Mouse (Mus musculus) layer of hippocampus, adult 2 months (tissue): ENCODE data around the gene Slc9a9. TPM values are rescaled to one million over a fixed set of nuclear protein-coding genes. Genes with fewer than 3 reads are reported as not detected.

Source experiments
- DNase-seq, 2 experiments: peaks; one replicate each; pipeline ENCODE4 v3.0.0; 2022; ENCODE audit warnings: low spot score in 2 of 2
- H3K27ac ChIP-seq: fragments of 200-600 bp; 2 replicates; pipeline ENCODE4 v1.8.1; 2022
- H3K4me3 ChIP-seq: fragments of 200-600 bp; 2 replicates; pipeline ENCODE4 v1.8.1; 2022; ENCODE audit warnings: mild to moderate bottlenecking
- CTCF ChIP-seq: fragments of 200-600 bp; conservative IDR thresholded peaks from 2 replicates; pipeline ENCODE4 v1.8.1; 2022; ENCODE audit warnings: antibody characterized with exemption, mild to moderate bottlenecking, moderate library complexity
- total RNA-seq, 2 experiments: library from RNA; stranded (reverse); gene quantifications; 2 replicates each; pipeline ENCODE4 v1.2.3; 2021

The Slc9a9 gene
- total RNA-seq, 2 experiments from 2014 or later: 18.3 to 19.4 TPM

- no peak for TF ChIP-seq CTCF
- H3K27ac ChIP-seq: no peak overlapping the region
- no peak for DNase-seq
- H3K4me3 ChIP-seq: no peak overlapping the region
These were observed 10.1 kb upstream of the Slc9a9 start for GRCm38 (mm10) chr9:94659401-94660152.

GRCm38 (mm10) chr9:94661768-94662167, 7.9 kb upstream of the Slc9a9 start:
- no peak overlapping the region for H3K4me3 ChIP-seq
- DNase-seq: no peak
- H3K27ac ChIP-seq: no peak overlapping the region
- no peak for TF ChIP-seq CTCF

- H3K4me3 ChIP-seq: no peak overlapping the region
- DNase-seq: no peak
- no peak overlapping the region for H3K27ac ChIP-seq
These were observed 4.5 kb upstream of the Slc9a9 start for GRCm38 (mm10) chr9:94665248-94665647.

DNA sequence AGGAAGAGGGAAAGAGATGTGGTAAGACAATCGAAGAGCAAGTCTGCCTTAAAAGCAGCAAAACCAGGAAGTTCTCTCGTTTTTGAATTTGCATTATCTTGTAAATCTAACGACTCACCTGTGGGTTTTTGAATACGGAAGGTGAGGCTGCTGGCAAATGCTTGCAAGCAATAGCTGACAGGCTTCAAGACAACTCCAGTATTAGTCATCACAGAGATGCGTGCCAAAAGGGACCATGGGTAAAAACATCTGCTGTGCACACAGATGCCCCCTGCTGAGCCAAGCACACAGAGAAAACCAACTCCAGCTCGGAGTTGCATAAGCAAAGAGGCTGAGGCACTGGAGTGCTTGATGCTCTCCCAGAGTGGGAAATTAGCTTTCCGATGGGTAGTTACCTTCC, 1.1 kb upstream of the Slc9a9 start:
- peak overlapping the region; percentile 92 for H3K27ac ChIP-seq
- H3K4me3 ChIP-seq: no peak overlapping the region
- DNase-seq: peak; percentile 36 to 57
- peak; percentile 48 for TF ChIP-seq CTCF

More at GRCm38 (mm10) chr9:94665248-94665647, 4.5 kb upstream of the Slc9a9 start:
- no peak for TF ChIP-seq CTCF

DNA sequence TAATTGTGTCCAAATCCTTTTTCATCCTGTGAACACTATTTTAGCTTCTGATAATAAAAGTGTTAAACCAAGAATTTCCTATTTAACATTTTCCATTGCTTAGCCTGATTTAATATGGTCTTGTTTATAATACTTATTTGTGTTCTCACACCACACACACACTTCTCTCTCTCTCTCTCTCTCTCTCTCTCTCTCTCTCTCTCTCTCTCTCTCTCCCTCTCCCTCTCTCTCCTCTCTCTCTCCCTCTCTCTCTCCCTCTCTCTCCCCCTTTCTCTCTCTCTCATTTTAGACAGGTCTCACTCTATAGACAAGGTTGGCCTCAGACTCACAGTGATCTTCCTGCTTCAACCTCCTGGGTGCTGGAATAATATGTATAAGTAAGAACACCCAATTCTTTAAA, 995 bp downstream of the Slc9a9 start:
- Histone ChIP-seq H3K27ac (peak overlapping the region; percentile 92), H3K4me3 (peak overlapping the region; percentile 80)
- TF ChIP-seq CTCF: no peak
- DNase-seq: no peak

- no peak for DNase-seq
- TF ChIP-seq CTCF: no peak
These were observed 5.0 kb downstream of the Slc9a9 start for GRCm38 (mm10) chr9:94674704-94675103.

DNA sequence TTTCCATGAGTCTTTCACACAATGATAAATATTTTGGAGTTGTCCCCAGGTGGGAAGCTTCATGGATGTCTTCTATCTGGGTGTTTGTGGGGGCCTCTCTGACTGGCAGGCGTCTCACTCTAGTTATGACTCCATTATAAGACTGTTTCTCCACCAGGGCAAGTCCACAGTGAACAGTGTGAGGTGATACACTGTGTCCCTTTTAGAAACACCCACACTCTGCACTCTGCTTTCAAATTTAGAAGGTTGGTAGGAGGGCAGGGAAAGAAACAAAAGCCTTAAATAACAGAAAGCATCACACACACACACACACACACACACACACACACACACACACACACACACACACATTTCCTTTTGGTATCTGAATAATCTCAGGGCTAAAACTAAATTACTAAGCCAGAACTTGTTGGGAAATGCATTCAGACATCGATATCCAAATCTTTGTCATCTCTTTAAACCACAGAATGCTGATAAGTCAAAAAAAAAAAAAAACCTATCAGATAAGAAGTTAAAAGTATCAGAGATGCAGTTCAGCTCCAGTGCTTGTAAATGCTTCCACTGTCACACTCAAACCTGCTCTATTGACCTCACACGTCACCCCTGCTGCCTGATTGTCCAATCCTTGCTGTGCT, 8.4 kb downstream of the Slc9a9 start:
- H3K27ac ChIP-seq: no peak overlapping the region
- no peak for TF ChIP-seq CTCF
- no peak overlapping the region for H3K4me3 ChIP-seq
- DNase-seq: no peak

More at GRCm38 (mm10) chr9:94674704-94675103, 5.0 kb downstream of the Slc9a9 start:
- H3K4me3 ChIP-seq: no peak overlapping the region
- no peak overlapping the region for H3K27ac ChIP-seq

DNA sequence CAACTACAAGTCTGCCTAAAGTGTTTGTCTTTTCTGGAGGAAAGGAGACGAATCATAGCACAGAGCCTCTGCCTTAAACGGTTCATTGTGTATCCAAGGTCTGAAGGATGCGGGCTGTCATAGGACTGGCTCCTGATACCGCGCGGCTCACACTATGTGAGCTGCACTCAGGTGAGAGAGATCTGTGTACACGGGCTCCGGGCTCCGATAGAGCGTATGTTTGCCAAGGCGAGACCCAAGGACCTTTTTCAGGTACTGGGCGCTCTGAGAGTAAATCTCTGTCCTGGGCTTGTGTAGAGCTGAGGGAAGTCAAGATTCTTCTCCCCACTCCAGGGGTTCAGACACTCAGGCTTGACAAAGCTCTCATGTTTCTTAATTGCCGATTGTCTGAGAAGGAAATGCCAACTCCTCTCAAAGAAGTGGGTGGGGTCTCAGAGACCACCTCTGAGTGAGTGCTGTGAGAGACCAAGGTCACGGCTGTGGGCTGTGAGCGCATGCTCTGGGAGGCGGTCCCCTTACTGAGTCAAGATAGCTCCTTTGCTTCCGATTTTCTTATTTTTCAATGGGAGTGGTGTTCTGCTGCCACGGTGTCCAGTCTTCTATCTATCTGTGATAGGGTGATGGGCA, 10.9 kb downstream of the Slc9a9 start:
- DNase-seq: no peak
- no peak overlapping the region for H3K4me3 ChIP-seq
- TF ChIP-seq CTCF: no peak
- 0 out of 2 replicates have a peak overlapping the region, but pooled peaks have one; percentile 5 for H3K27ac ChIP-seq

DNA sequence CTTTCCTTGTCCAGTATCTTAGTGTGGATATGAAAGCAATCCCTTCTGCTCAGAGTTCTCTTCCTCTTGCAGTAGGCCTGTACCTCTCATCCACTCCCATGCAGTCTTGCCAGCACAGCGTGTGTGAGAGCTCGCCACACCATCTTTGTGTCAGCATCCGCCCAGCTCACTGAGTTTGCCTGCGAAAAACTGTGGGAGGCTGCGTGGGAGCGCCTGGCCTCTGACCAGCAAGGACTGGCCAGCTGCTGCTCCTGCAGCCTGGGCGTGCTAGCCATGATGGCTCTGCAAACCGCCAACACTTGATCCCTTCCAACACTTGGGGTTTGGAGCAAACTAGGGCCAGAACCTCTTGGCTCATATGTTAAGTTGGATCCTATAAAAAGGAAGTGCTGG, 11.4 kb downstream of the Slc9a9 start:
- Histone ChIP-seq H3K27ac (0 out of 2 replicates have a peak overlapping the region, but pooled peaks have one; percentile 5), H3K4me3 (no peak overlapping the region)
- no peak for TF ChIP-seq CTCF
- DNase-seq: peak in 1 of 2 experiments; percentile 40

DNA sequence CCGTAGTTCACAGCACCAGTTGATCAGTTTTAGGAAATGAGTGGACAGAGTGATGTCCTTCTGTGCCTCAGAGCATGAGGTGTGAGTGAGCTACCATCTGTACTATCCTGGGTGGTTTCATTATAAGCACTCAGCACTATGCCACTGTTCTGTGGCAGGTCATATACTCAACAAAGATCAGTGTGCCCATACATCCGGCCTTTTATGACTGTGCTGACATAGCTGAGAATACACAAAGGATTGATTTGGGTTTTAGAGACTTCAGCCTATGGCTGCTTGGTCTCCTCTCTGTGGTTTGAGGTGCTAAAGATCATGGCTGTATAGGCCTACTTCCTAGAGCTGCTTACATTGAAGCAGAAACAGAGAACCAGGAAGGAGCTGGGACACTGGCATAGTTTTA, 12.6 kb downstream of the Slc9a9 start:
- no peak for TF ChIP-seq CTCF
- no peak overlapping the region for H3K27ac ChIP-seq
- DNase-seq: no peak
- no peak overlapping the region for H3K4me3 ChIP-seq

GRCm38 (mm10) chr9:94685640-94686039, 15.9 kb downstream of the Slc9a9 start:
- no peak overlapping the region for H3K27ac ChIP-seq
- TF ChIP-seq CTCF: no peak
- no peak for DNase-seq
- no peak overlapping the region for H3K4me3 ChIP-seq

- Histone ChIP-seq H3K27ac (no peak overlapping the region), H3K4me3 (no peak overlapping the region)
- TF ChIP-seq CTCF: no peak
- no peak for DNase-seq
These were observed 16.7 kb downstream of the Slc9a9 start for GRCm38 (mm10) chr9:94686380-94686779.

- H3K4me3 ChIP-seq: no peak overlapping the region
- no peak for TF ChIP-seq CTCF
- H3K27ac ChIP-seq: no peak overlapping the region
- DNase-seq: no peak
These were observed 17.6 kb downstream of the Slc9a9 start for GRCm38 (mm10) chr9:94687203-94687859.
